Mouse (Mus musculus) embryonic facial prominence, embryonic 15.5 days (tissue): ENCODE results near the gene Vash2. TPM values are rescaled to one million over a fixed set of nuclear protein-coding genes. Genes with fewer than 3 reads are reported as not detected.

Experiments used
- polyA plus RNA-seq: library from polyadenylated mRNA; unstranded; fragments of >200 nt; fragmentation: Nextera tagmentation; extraction: Ambion mirVana; gene quantifications from 2 replicates; pipeline ENCODE4 v1.2.1, GENCODE M21; 2015

Vash2 gene
- polyA plus RNA-seq, 1 experiment from 2014 or later: 45.3 TPM

Other genes starting within 250 kb of the Vash2 start
- 15.2 and 16.2 TPM in 2 replicates for gene Rps6kc1, start 67.5 kb downstream of the Vash2 start, polyA plus RNA-seq
- 40.3 and 45.7 TPM in 2 replicates for gene Angel2, start 54.2 kb downstream of the Vash2 start, polyA plus RNA-seq
- gene Flvcr1, start 46.9 kb upstream of the Vash2 start, polyA plus RNA-seq: 5.7 and 5.9 TPM in 2 replicates
- gene Spata45, start 57.3 kb upstream of the Vash2 start, polyA plus RNA-seq: not detected in 2 replicates
- 13.8 and 14.7 TPM in 2 replicates for gene Tatdn3, start 83.6 kb upstream of the Vash2 start, polyA plus RNA-seq
- 17.6 and 18.2 TPM in 2 replicates for gene Nsl1, start 83.7 kb upstream of the Vash2 start, polyA plus RNA-seq
- 5.8 and 7.6 TPM in 2 replicates for gene Batf3, start 118.6 kb upstream of the Vash2 start, polyA plus RNA-seq
- gene Fam71a, start 185.5 kb upstream of the Vash2 start, polyA plus RNA-seq: not detected in 2 replicates
- 5.2 and 5.8 TPM in 2 replicates for gene Atf3, start 238.7 kb upstream of the Vash2 start, polyA plus RNA-seq